10 mouse cellular contexts compared by ENCODE assay signal in the genomic region with DNA sequence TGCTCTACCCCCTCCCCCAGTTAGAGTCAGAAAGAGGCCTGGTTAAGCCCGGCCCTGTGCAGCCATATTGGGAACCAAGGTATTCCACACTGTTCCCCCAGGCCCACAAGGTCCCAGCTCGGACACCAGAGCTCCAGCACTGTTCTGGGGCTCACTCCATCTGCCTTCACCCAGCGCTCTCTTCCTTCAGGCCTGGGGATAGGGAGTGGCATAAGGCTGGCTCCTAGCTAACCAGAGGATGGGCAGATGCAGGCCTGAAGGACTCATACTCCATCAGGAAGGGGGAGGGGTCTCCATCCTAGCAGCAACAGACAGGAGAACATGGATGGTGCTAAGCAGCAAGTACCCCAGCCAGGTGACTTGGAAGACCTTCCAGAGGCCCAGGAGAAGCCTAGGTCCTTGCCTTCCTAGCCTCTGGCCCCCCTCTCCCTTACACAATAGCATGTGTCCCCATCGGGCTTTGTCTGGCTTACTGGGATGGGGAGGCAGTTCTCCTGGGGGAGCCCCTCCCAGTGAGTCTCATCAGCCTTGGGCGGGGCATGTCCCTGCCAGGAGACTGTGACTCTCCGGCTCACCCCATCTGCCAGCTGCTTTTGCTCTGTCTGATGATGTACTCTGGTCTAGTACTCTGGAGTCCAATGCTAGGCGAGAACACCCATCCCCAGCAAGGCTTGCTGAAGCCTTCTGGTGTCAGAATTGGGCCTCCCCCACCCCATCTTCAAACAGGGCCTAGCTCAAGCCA. TPM values are rescaled to one million over a fixed set of nuclear protein-coding genes. Genes with fewer than 3 reads are reported as not detected.
DNase-seq lines count a peak whose midpoint lies in the region; ATAC-seq and TF ChIP-seq lines count a peak whose summit lies in the region.
"Had no signal": no experiment of that assay in that cellular context is flagged by ENCODE, and none has a peak within 500 bp of the region (broad histone marks: within the 10 kb centered on the region; RNA-seq: fewer than 3 reads in every experiment).

No protein-coding gene starts in this region.

- H3K4me2 ChIP-seq in hindbrain, embryonic 12.5 days (replicated peaks), result peak overlapping the region; percentile 90
- H3K4me2 ChIP-seq in midbrain, embryonic 15.5 days, result peak overlapping the region; percentile 94

- 55% methylated on average over 7 of the region's 7 CpGs for WGBS in hindbrain, embryonic 12.5 days
- 44% methylated on average over 7 of the region's 7 CpGs for WGBS in midbrain, embryonic 15.5 days

- no peak for TF ChIP-seq CTCF in gastrocnemius, adult 2 months (IDR thresholded peaks at IDR 0.05)

- no peaks in the 10 kb centered on the region for H3K9me3 ChIP-seq in hindbrain, embryonic 12.5 days (replicated peaks)
- H3K9me3 ChIP-seq in midbrain, embryonic 15.5 days, result no peaks in the 10 kb centered on the region

- H3K4me3 ChIP-seq in gastrocnemius, adult 2 months, result peak overlapping the region; percentile 91
- H3K4me3 ChIP-seq in hindbrain, embryonic 12.5 days, result peak overlapping the region; percentile 89
- H3K4me3 ChIP-seq in midbrain, embryonic 15.5 days, result peak overlapping the region; percentile 84

- H3K27ac ChIP-seq in gastrocnemius, adult 2 months, result peak overlapping the region; percentile 82
- H3K27ac ChIP-seq in hindbrain, embryonic 12.5 days, result peak overlapping the region; percentile 93
- peak overlapping the region; percentile 86 for H3K27ac ChIP-seq in midbrain, embryonic 15.5 days
- H3K27ac ChIP-seq: liver, embryonic 14.5 days had no signal

- peak; percentile 60 for DNase-seq in gastrocnemius, adult 2 months
- no peak for DNase-seq in gastrocnemius, postnatal 14 days
- peak; percentile 63 for DNase-seq in right cerebral cortex, adult 18-20 months
- no peak for DNase-seq in right cerebral cortex, postnatal 4 days
- no peak for DNase-seq in natural killer cell, adult 2 months (ENCODE audit: low spot score in 2 of 2)
- no peak for DNase-seq in ovary, adult 18-20 months (ENCODE audit: low spot score)

- H3K9ac ChIP-seq in hindbrain, embryonic 12.5 days, result peak overlapping the region; percentile 93
- peak overlapping the region; percentile 95 for H3K9ac ChIP-seq in midbrain, embryonic 15.5 days
- H3K9ac ChIP-seq: liver, embryonic 14.5 days had no signal

- intact Hi-C loops in gastrocnemius, adult 2 months (cut with DNase I), result loop anchor here (5.0 kb wide), 1 partner anchor 169 kb away; no protein-coding TSS in a partner anchor
- intact Hi-C loops in gastrocnemius, postnatal 14 days (cut with DNase I; ENCODE audit: low total_unique reads), result loop anchor here (5.0 kb wide), 1 partner anchor 169 kb away; no protein-coding TSS in a partner anchor

- H3K36me3 ChIP-seq in hindbrain, embryonic 12.5 days, result peaks cover 21% of the 10 kb centered on the region
- H3K36me3 ChIP-seq in midbrain, embryonic 15.5 days (replicated peaks), result peaks cover 22% of the 10 kb centered on the region

- peaks cover 49% of the 10 kb centered on the region for H3K27me3 ChIP-seq in hindbrain, embryonic 12.5 days
- H3K27me3 ChIP-seq in midbrain, embryonic 15.5 days (replicated peaks), result peaks cover 28% of the 10 kb centered on the region

- peak; percentile 17; the same call in 1 of the 2 replicates for ATAC-seq in hindbrain, embryonic 12.5 days (ENCODE audit: low FRiP score)
- ATAC-seq in midbrain, embryonic 15.5 days (replicated peaks), result no peak

- peaks cover 31% of the 10 kb centered on the region for H3K4me1 ChIP-seq in hindbrain, embryonic 12.5 days
- peaks cover 45% of the 10 kb centered on the region for H3K4me1 ChIP-seq in midbrain, embryonic 15.5 days

RNA-seq across cellular contexts. Expression of gene Sept5, which starts 1.4 kb away (rescaled TPM):
- total RNA-seq in gastrocnemius, adult 2 months (2021), result 1 to 10 TPM; 3.1 to 6.1 TPM
- total RNA-seq in gastrocnemius, postnatal 14 days (2021), result 1 to 10 TPM; 6.0 to 8.4 TPM
- 98.7 and 105 TPM in 2 replicates for polyA plus RNA-seq in hindbrain, embryonic 12.5 days (2016; fragmentation: Nextera tagmentation; extraction: Ambion mirVana)
- 223 and 229 TPM in 2 replicates for polyA plus RNA-seq in midbrain, embryonic 15.5 days (2015; fragmentation: Nextera tagmentation; extraction: Ambion mirVana)

RNA-seq across cellular contexts. Expression of gene Gm49601, which starts 2.1 kb away (rescaled TPM):
- 1 to 10 TPM in 1 of 2 experiments, under 1 TPM in 1; 0.61 to 1.1 TPM for total RNA-seq in gastrocnemius, adult 2 months (2021)
- total RNA-seq in gastrocnemius, postnatal 14 days (2021), result 1 to 10 TPM; 1.0 to 1.7 TPM
- 12.6 and 13.5 TPM in 2 replicates for polyA plus RNA-seq in hindbrain, embryonic 12.5 days (2016; fragmentation: Nextera tagmentation; extraction: Ambion mirVana)
- 22.8 and 23.3 TPM in 2 replicates for polyA plus RNA-seq in midbrain, embryonic 15.5 days (2015; fragmentation: Nextera tagmentation; extraction: Ambion mirVana)
- total RNA-seq: common myeloid progenitor, adult 5-6 weeks had no signal

RNA-seq across cellular contexts. Expression of gene Gp1bb, which starts 6.2 kb away (rescaled TPM):
- total RNA-seq in gastrocnemius, adult 2 months (2021), result not detected
- not detected for total RNA-seq in gastrocnemius, postnatal 14 days (2021)
- 10.1 and 11.1 TPM in 2 replicates for polyA plus RNA-seq in hindbrain, embryonic 12.5 days (2016; fragmentation: Nextera tagmentation; extraction: Ambion mirVana)
- polyA plus RNA-seq in midbrain, embryonic 15.5 days (2015; fragmentation: Nextera tagmentation; extraction: Ambion mirVana), result 13.1 and 13.7 TPM in 2 replicates

RNA-seq across cellular contexts. Expression of gene Tbx1, which starts 37.9 kb away (rescaled TPM):
- total RNA-seq in gastrocnemius, adult 2 months (2021), result 1 to 10 TPM; 1.2 to 4.7 TPM
- total RNA-seq in gastrocnemius, postnatal 14 days (2021), result 1 to 10 TPM in 1 of 2 experiments, under 1 TPM in 1; 0.78 to 3.1 TPM
- 15.4 and 15.5 TPM in 2 replicates for polyA plus RNA-seq in hindbrain, embryonic 12.5 days (2016; fragmentation: Nextera tagmentation; extraction: Ambion mirVana)
- polyA plus RNA-seq in midbrain, embryonic 15.5 days (2015; fragmentation: Nextera tagmentation; extraction: Ambion mirVana), result 0.80 and 0.98 TPM in 2 replicates
- total RNA-seq: common myeloid progenitor, adult 5-6 weeks had no signal

Comparison
In these comparisons a context has a peak if more than half of its experiments do, and no peak if none do; other contexts are left out.
1. DNase-seq: peak in gastrocnemius, adult 2 months (single experiment) and right cerebral cortex, adult 18-20 months (single experiment); none in gastrocnemius, postnatal 14 days (single experiment), right cerebral cortex, postnatal 4 days (single experiment), natural killer cell, adult 2 months (0 of 2) and ovary, adult 18-20 months (single experiment).
2. Peak in every context shown above with its lines, with median percentiles within 50 percentile points of each other: H3K27ac ChIP-seq and H3K4me3 ChIP-seq.